Mouse (Mus musculus) hindbrain, embryonic 14.5 days (tissue): ENCODE results near the gene Cenpm. TPM values are rescaled to one million over a fixed set of nuclear protein-coding genes. Genes with fewer than 3 reads are reported as not detected.

Source experiments
- ATAC-seq: fragments of 200-750 bp; cut with Nextera tagmentation; 2 replicates; pipeline ENCODE4 v1.8.0; 2017; ENCODE audit warnings: moderate number of reproducible peaks, mild to moderate bottlenecking, moderate TSS enrichment, moderate library complexity; ENCODE audit not compliant: low FRiP score
- DNase-seq: peaks from one replicate; pipeline ENCODE4 v3.0.0-alpha.2; 2015; ENCODE audit warnings: low spot score
- H3K27ac ChIP-seq: fragments of 300-500 bp; sonication (generic); 2 replicates; pipeline ENCODE4 v1.5.1; 2014; ENCODE audit warnings: mild to moderate bottlenecking, moderate library complexity
- H3K27me3 ChIP-seq: fragments of 300-500 bp; sonication (generic); 2 replicates; pipeline ENCODE4 v1.6.1; 2014; ENCODE audit warnings: mild to moderate bottlenecking, low read length, mixed read lengths; ENCODE audit not compliant: control insufficient read depth, insufficient read depth
- H3K36me3 ChIP-seq: fragments of 300-500 bp; sonication (generic); replicated peaks from 2 replicates; pipeline ENCODE4 v1.6.1; 2014; ENCODE audit not compliant: control insufficient read depth, insufficient read depth
- H3K4me1 ChIP-seq: fragments of 300-500 bp; sonication (generic); replicated peaks from 2 replicates; pipeline ENCODE4 v1.6.1; 2014; ENCODE audit warnings: antibody characterized with exemption, low read length, mixed read lengths; ENCODE audit not compliant: control insufficient read depth, insufficient read depth
- H3K4me2 ChIP-seq: fragments of 300-500 bp; sonication (generic); replicated peaks from 2 replicates; pipeline ENCODE4 v1.6.1; 2014; ENCODE audit warnings: mild to moderate bottlenecking, moderate library complexity
- H3K4me3 ChIP-seq: fragments of 300-500 bp; sonication (generic); replicated peaks from 2 replicates; pipeline ENCODE4 v1.5.1; 2014; ENCODE audit warnings: mild to moderate bottlenecking, low read length
- H3K9ac ChIP-seq: fragments of 300-500 bp; sonication (generic); 2 replicates; pipeline ENCODE4 v1.6.1; 2014
- H3K9me3 ChIP-seq: fragments of 300-500 bp; sonication (generic); 2 replicates; pipeline ENCODE4 v1.6.1; 2016; ENCODE audit warnings: low read length; ENCODE audit not compliant: control insufficient read depth
- WGBS: fragments of 180-500 bp; shearing (Covaris S2); extraction: QIAGEN DNeasy Blood & Tissue Kit; methylation state at CpG from one replicate; pipeline ENCODE4 v1.1.7; 2014; 5-methylcytosine and 5-hydroxymethylcytosine counted together
- polyA plus RNA-seq: library from polyadenylated mRNA; unstranded; fragments of >200 nt; fragmentation: Nextera tagmentation; extraction: Ambion mirVana; gene quantifications from 2 replicates; pipeline ENCODE4 v1.2.1, GENCODE M21; 2014

Cenpm gene
- 17.0 and 18.0 TPM in 2 replicates for polyA plus RNA-seq

- H3K9me3 ChIP-seq, result no peaks in the 10 kb centered on the region
- no peaks in the 10 kb centered on the region for H3K36me3 ChIP-seq
- H3K4me3 ChIP-seq, result peak within 1 kb of the TSS; percentile 50
- 0 out of 2 replicates have a peak within 1 kb of the TSS, but pooled peaks have one; percentile 9 for H3K27ac ChIP-seq
- DNase-seq (peak; percentile 89), ATAC-seq (peak; percentile 99)
- H3K4me2 ChIP-seq, result peak within 1 kb of the TSS; percentile 89
- peak within 1 kb of the TSS; percentile 59 for H3K9ac ChIP-seq
- WGBS, result under 1% methylated on average over 65 of the region's 65 CpGs
- H3K27me3 ChIP-seq, result no peaks in the 10 kb centered on the region
- H3K4me1 ChIP-seq, result peaks cover 4% of the 10 kb centered on the region; the same call in 1 of the 2 replicates
Observed at GRCm38 (mm10) chr15:82244115-82244804, at the start of gene Cenpm. Gene Cenpm (minus strand): TSS chr15:82244748.

- peak; percentile 26; the same call in 1 of the 2 replicates for ATAC-seq
- Histone ChIP-seq H3K9me3 (no peaks in the 10 kb centered on the region), H3K4me2 (no peak overlapping the region), H3K4me1 (peaks cover 14% of the 10 kb centered on the region; the same call in 1 of the 2 replicates), H3K36me3 (peaks cover 39% of the 10 kb centered on the region), H3K27ac (0 out of 2 replicates have a peak overlapping the region, but pooled peaks have one; percentile 52), H3K9ac (no peak overlapping the region), H3K4me3 (no peak overlapping the region), H3K27me3 (no peaks in the 10 kb centered on the region)
- DNase-seq, result peak; percentile 61
- 39% methylated on average over 8 of the region's 8 CpGs for WGBS
Observed at GRCm38 (mm10) chr15:82294059-82294458, 49.5 kb upstream of the Cenpm start.

- H3K27me3 ChIP-seq, result no peaks in the 10 kb centered on the region
- peak; percentile 80 for ATAC-seq
- H3K4me1 ChIP-seq, result peaks cover 14% of the 10 kb centered on the region; the same call in 1 of the 2 replicates
- peak overlapping the region; percentile 30 for H3K4me2 ChIP-seq
- 3% methylated on average over 7 of the region's 7 CpGs for WGBS
- H3K36me3 ChIP-seq, result peaks cover 47% of the 10 kb centered on the region
- no peaks in the 10 kb centered on the region for H3K9me3 ChIP-seq
- H3K4me3 ChIP-seq, result no peak overlapping the region
- peak; percentile 61 for DNase-seq
- H3K9ac ChIP-seq, result no peak overlapping the region
- H3K27ac ChIP-seq, result peak overlapping the region; percentile 52; the same call in 1 of the 2 replicates
Observed at GRCm38 (mm10) chr15:82293271-82293711, 48.7 kb upstream of the Cenpm start.

- Histone ChIP-seq H3K4me2 (peak overlapping the region; percentile 30), H3K4me1 (peaks cover 14% of the 10 kb centered on the region; the same call in 1 of the 2 replicates), H3K9me3 (no peaks in the 10 kb centered on the region), H3K4me3 (no peak overlapping the region), H3K9ac (no peak overlapping the region), H3K36me3 (peaks cover 51% of the 10 kb centered on the region), H3K27ac (peak overlapping the region; percentile 52; the same call in 1 of the 2 replicates), H3K27me3 (no peaks in the 10 kb centered on the region)
- ATAC-seq (peak; percentile 57), DNase-seq (no peak)
- 9% methylated on average over 5 of the region's 5 CpGs for WGBS
Observed at GRCm38 (mm10) chr15:82292851-82293250, 48.3 kb upstream of the Cenpm start.

GRCm38 (mm10) chr15:82290252-82290651, 45.7 kb upstream of the Cenpm start:
- H3K27me3 ChIP-seq, result no peaks in the 10 kb centered on the region
- no peak overlapping the region for H3K4me2 ChIP-seq
- WGBS, result 88% methylated on average over 7 of the region's 7 CpGs
- H3K9me3 ChIP-seq, result no peaks in the 10 kb centered on the region
- no peak overlapping the region for H3K4me3 ChIP-seq
- peaks cover 14% of the 10 kb centered on the region; the same call in 1 of the 2 replicates for H3K4me1 ChIP-seq
- DNase-seq, result no peak
- H3K27ac ChIP-seq, result no peak overlapping the region
- H3K9ac ChIP-seq, result no peak overlapping the region
- peaks cover 77% of the 10 kb centered on the region for H3K36me3 ChIP-seq
- ATAC-seq, result no peak

- Histone ChIP-seq H3K27me3 (no peaks in the 10 kb centered on the region), H3K4me3 (no peak overlapping the region), H3K9ac (no peak overlapping the region), H3K36me3 (peaks cover 97% of the 10 kb centered on the region), H3K27ac (no peak overlapping the region), H3K9me3 (no peaks in the 10 kb centered on the region), H3K4me1 (no peaks in the 10 kb centered on the region), H3K4me2 (no peak overlapping the region)
- ATAC-seq (no peak), DNase-seq (no peak)
- WGBS, result 68% methylated on average over 12 of the region's 12 CpGs
Observed at GRCm38 (mm10) chr15:82286157-82286556, 41.6 kb upstream of the Cenpm start.

GRCm38 (mm10) chr15:82280638-82281037, 36.1 kb upstream of the Cenpm start:
- no peak overlapping the region for H3K4me2 ChIP-seq
- H3K27me3 ChIP-seq, result no peaks in the 10 kb centered on the region
- H3K27ac ChIP-seq, result no peak overlapping the region
- no peak for DNase-seq
- H3K4me1 ChIP-seq, result peaks cover 21% of the 10 kb centered on the region
- ATAC-seq, result no peak
- no peaks in the 10 kb centered on the region for H3K9me3 ChIP-seq
- no peak overlapping the region for H3K9ac ChIP-seq
- 81% methylated on average over 4 of the region's 4 CpGs for WGBS
- H3K4me3 ChIP-seq, result no peak overlapping the region
- peaks cover 67% of the 10 kb centered on the region for H3K36me3 ChIP-seq

- H3K27ac ChIP-seq, result no peak overlapping the region
Observed at GRCm38 (mm10) chr15:82277591-82277990, 33.0 kb upstream of the Cenpm start.

More at GRCm38 (mm10) chr15:82277591-82277990, 33.0 kb upstream of the Cenpm start:
- peaks cover 37% of the 10 kb centered on the region for H3K36me3 ChIP-seq
- 61% methylated on average over 5 of the region's 5 CpGs for WGBS
- ATAC-seq, result no peak
- peak overlapping the region; percentile 75 for H3K4me3 ChIP-seq
- peaks cover 27% of the 10 kb centered on the region for H3K4me1 ChIP-seq
- peak overlapping the region; percentile 94 for H3K4me2 ChIP-seq
- H3K27me3 ChIP-seq, result no peaks in the 10 kb centered on the region
- no peaks in the 10 kb centered on the region for H3K9me3 ChIP-seq
- H3K9ac ChIP-seq, result peak overlapping the region; percentile 32; the same call in 1 of the 2 replicates
- no peak for DNase-seq
